ENCODE assay signal across 9 mouse cellular contexts in genomic region chr3:36065166-36065565, GRCm38 (mm10). TPM values are rescaled to one million over a fixed set of nuclear protein-coding genes. Genes with fewer than 3 reads are reported as not detected.
DNase-seq lines count a peak whose midpoint lies in the region; ATAC-seq and TF ChIP-seq lines count a peak whose summit lies in the region.
"Had no signal": no experiment of that assay in that cellular context is flagged by ENCODE, and none has a peak within 500 bp of the region (broad histone marks: within the 10 kb centered on the region; RNA-seq: fewer than 3 reads in every experiment).

No protein-coding gene starts in this region.

- H3K4me1 ChIP-seq in lung, adult 2 months (ENCODE audit: control insufficient read depth, insufficient read depth, low read length) = peaks cover 5% of the 10 kb centered on the region; the same call in 1 of the 2 replicates
- no peaks in the 10 kb centered on the region; the same call in 1 of the 2 replicates for H3K4me1 ChIP-seq in embryonic facial prominence, embryonic 11.5 days (ENCODE audit: control insufficient read depth, insufficient read depth, low read length)
- H3K4me1 ChIP-seq in intestine, embryonic 14.5 days (replicated peaks; ENCODE audit: control insufficient read depth, insufficient read depth, low read length) = peaks cover 12% of the 10 kb centered on the region
- H3K4me1 ChIP-seq in neural tube, embryonic 12.5 days = peaks cover 15% of the 10 kb centered on the region

- peak overlapping the region; percentile 34 for H3K4me2 ChIP-seq in embryonic facial prominence, embryonic 11.5 days (ENCODE audit: low read depth, low read length)
- peak overlapping the region; percentile 84 for H3K4me2 ChIP-seq in intestine, embryonic 14.5 days (ENCODE audit: low read length)
- peak overlapping the region; percentile 70 for H3K4me2 ChIP-seq in neural tube, embryonic 12.5 days (replicated peaks)

- H3K27me3 ChIP-seq in embryonic facial prominence, embryonic 11.5 days (ENCODE audit: control insufficient read depth, insufficient read depth, low read length) = no peaks in the 10 kb centered on the region
- 0 out of 2 replicates have a peak, but pooled peaks cover 4% of the 10 kb centered on the region for H3K27me3 ChIP-seq in intestine, embryonic 14.5 days (replicated peaks; ENCODE audit: control insufficient read depth, insufficient read depth, low read length)
- H3K27me3 ChIP-seq in neural tube, embryonic 12.5 days (replicated peaks) = no peaks in the 10 kb centered on the region

- ATAC-seq in embryonic facial prominence, embryonic 11.5 days (replicated peaks; ENCODE audit: insufficient number of reproducible peaks, low FRiP score, low TSS enrichment, low read depth) = no peak
- ATAC-seq in intestine, embryonic 14.5 days (replicated peaks; ENCODE audit: low FRiP score, low TSS enrichment, low read depth) = no peak
- 0 out of 2 replicates have a peak, but pooled peaks have one; percentile 35 for ATAC-seq in neural tube, embryonic 12.5 days (ENCODE audit: low FRiP score, low read depth)
- no peak for ATAC-seq in inflammation-experienced regulatory T-cells, adult 6 months

- no peak overlapping the region for H3K27ac ChIP-seq in embryonic facial prominence, embryonic 11.5 days (replicated peaks; ENCODE audit: low read depth, low read length)
- H3K27ac ChIP-seq in intestine, embryonic 14.5 days (ENCODE audit: low read depth) = no peak overlapping the region
- no peak overlapping the region for H3K27ac ChIP-seq in neural tube, embryonic 12.5 days

- DNase-seq in lung, adult 2 months = no peak
- DNase-seq in lung, postnatal 14 days = no peak
- DNase-seq in embryonic facial prominence, embryonic 11.5 days (ENCODE audit: low spot score) = no peak
- DNase-seq in intestine, embryonic 14.5 days (ENCODE audit: low spot score) = no peak
- no peak for DNase-seq in gastrocnemius, postnatal 36 days
- no peak for DNase-seq in adrenal gland, adult 18-20 months (ENCODE audit: low spot score in 2 of 2)

- H3K9ac ChIP-seq in embryonic facial prominence, embryonic 11.5 days (replicated peaks; ENCODE audit: low read length) = no peak overlapping the region
- no peak overlapping the region for H3K9ac ChIP-seq in intestine, embryonic 14.5 days (ENCODE audit: low read length)
- no peak overlapping the region for H3K9ac ChIP-seq in neural tube, embryonic 12.5 days

- TF ChIP-seq CTCF in lung, adult 2 months (IDR thresholded peaks at IDR 0.05; ENCODE audit: insufficient read depth, low read length) = no peak

- no peaks in the 10 kb centered on the region for H3K36me3 ChIP-seq in embryonic facial prominence, embryonic 11.5 days (replicated peaks; ENCODE audit: control insufficient read depth, insufficient read depth, low read depth, low read length)
- peaks cover 7% of the 10 kb centered on the region for H3K36me3 ChIP-seq in intestine, embryonic 14.5 days (ENCODE audit: control insufficient read depth, insufficient read depth, low read length)
- H3K36me3 ChIP-seq in neural tube, embryonic 12.5 days = peaks cover 3% of the 10 kb centered on the region; the same call in 1 of the 2 replicates

- no peak for TF ChIP-seq POLR2A in lung, adult 2 months (IDR thresholded peaks at IDR 0.05; ENCODE audit: borderline replicate concordance, extremely low read depth, low read depth, low read length)

- no peaks in the 10 kb centered on the region for H3K9me3 ChIP-seq in embryonic facial prominence, embryonic 11.5 days (replicated peaks; ENCODE audit: control insufficient read depth, low read length)
- no peaks in the 10 kb centered on the region for H3K9me3 ChIP-seq in intestine, embryonic 14.5 days (ENCODE audit: control insufficient read depth, low read length)
- H3K9me3 ChIP-seq in neural tube, embryonic 12.5 days = no peaks in the 10 kb centered on the region

- 85% methylated on average over 2 of the region's 2 CpGs for whole genome bisulfite sequencing in lung, adult 2 months
- 92% methylated on average over 2 of the region's 2 CpGs for WGBS in embryonic facial prominence, embryonic 11.5 days
- 97% methylated on average over 2 of the region's 2 CpGs for WGBS in intestine, embryonic 14.5 days
- WGBS in neural tube, embryonic 12.5 days = 98% methylated on average over 2 of the region's 2 CpGs

- H3K4me3 ChIP-seq in lung, adult 2 months (replicated peaks; ENCODE audit: extremely low read depth, low read depth, low read length) = peak overlapping the region; percentile 82
- H3K4me3 ChIP-seq in embryonic facial prominence, embryonic 11.5 days (ENCODE audit: low read depth, low read length) = peak overlapping the region; percentile 88; the same call in 1 of the 2 replicates
- peak overlapping the region; percentile 80 for H3K4me3 ChIP-seq in intestine, embryonic 14.5 days (ENCODE audit: low read depth, low read length)
- peak overlapping the region; percentile 73 for H3K4me3 ChIP-seq in neural tube, embryonic 12.5 days

- intact Hi-C loops in gastrocnemius, postnatal 36 days (cut with DNase I) = loop anchor here (5.0 kb wide), 1 partner anchor 63 kb away; the partner anchor contains the start of gene Mccc1

RNA-seq across cellular contexts. Expression of gene Acad9, which starts 0.6 kb away (rescaled TPM):
- polyA plus RNA-seq in lung, adult 2 months (2012; rRNA removed) = 9.6 and 17.1 TPM in 2 replicates
- polyA plus RNA-seq in embryonic facial prominence, embryonic 11.5 days (2014; fragmentation: Nextera tagmentation; extraction: Ambion mirVana) = 99.7 and 103 TPM in 2 replicates
- polyA plus RNA-seq in intestine, embryonic 14.5 days (2014; fragmentation: Nextera tagmentation; extraction: Ambion mirVana) = 77.3 and 84.0 TPM in 2 replicates
- polyA plus RNA-seq in neural tube, embryonic 12.5 days (2016; fragmentation: Nextera tagmentation; extraction: Ambion mirVana) = 92.4 and 93.5 TPM in 2 replicates
- 10 to 100 TPM; 32.9 to 46.9 (median 43.7) TPM for polyA plus RNA-seq in inflammation-experienced regulatory T-cells, adult 6 months (2017; shearing (Covaris generic))
- total RNA-seq in gastrocnemius, postnatal 36 days (2021) = 10 to 100 TPM; 27.8 to 30.0 TPM
- total RNA-seq in adrenal gland, adult 18-20 months (2021) = 10 to 100 TPM; 38.9 to 46.9 TPM

RNA-seq across cellular contexts. Expression of gene Ccdc144b, which starts 11.8 kb away (rescaled TPM):
- polyA plus RNA-seq in lung, adult 2 months (2012; rRNA removed) = not detected in 2 replicates
- polyA plus RNA-seq in embryonic facial prominence, embryonic 11.5 days (2014; fragmentation: Nextera tagmentation; extraction: Ambion mirVana) = 0.03 TPM in 1 of 2 replicates, not detected in the other
- not detected in 2 replicates for polyA plus RNA-seq in intestine, embryonic 14.5 days (2014; fragmentation: Nextera tagmentation; extraction: Ambion mirVana)
- not detected in 2 replicates for polyA plus RNA-seq in neural tube, embryonic 12.5 days (2016; fragmentation: Nextera tagmentation; extraction: Ambion mirVana)
- polyA plus RNA-seq in inflammation-experienced regulatory T-cells, adult 6 months (2017; shearing (Covaris generic)) = not detected
- not detected for total RNA-seq in gastrocnemius, postnatal 36 days (2021)
- total RNA-seq in adrenal gland, adult 18-20 months (2021) = under 1 TPM; 0.13 to 0.22 TPM
- polyA plus RNA-seq: brain, embryonic 14.5 days had no signal

Comparison
In these comparisons a context has a peak if more than half of its experiments do, and no peak if none do; other contexts are left out.
1. H3K4me2 ChIP-seq: peak in every context shown above with its lines; median percentile 84 in intestine, embryonic 14.5 days; 70 in neural tube, embryonic 12.5 days; 34 in embryonic facial prominence, embryonic 11.5 days.